Mouse (Mus musculus) CH12.LX (cell line): ENCODE results near the gene Cdh13.

Source experiments
- BHLHE40 ChIP-seq: IDR thresholded peaks from 2 replicates; pipeline ENCODE4 v1.6.1; 2011; ENCODE audit warnings: mild to moderate bottlenecking, low read depth, low read length, improper control_type of control experiment
- CTCF ChIP-seq, 2 experiments: IDR thresholded peaks in 1 of 2; conservative IDR thresholded peaks in 1 of 2; 2 replicates each; pipeline ENCODE4 v1.5.1; 2011 to 2012; ENCODE audit warnings: low read depth in 2 of 2, low read length in 2 of 2, improper control_type of control experiment in 1 of 2, inconsistent platforms in 1 of 2, mild to moderate bottlenecking in 1 of 2, moderate library complexity in 1 of 2
- EP300 ChIP-seq: IDR thresholded peaks from 2 replicates; pipeline ENCODE4 v1.6.1; 2011; ENCODE audit warnings: low read length, improper control_type of control experiment
- POLR2A ChIP-seq: IDR thresholded peaks from 2 replicates; pipeline ENCODE4 v1.6.1; 2011; ENCODE audit warnings: low read depth, mild to moderate bottlenecking, improper control_type of control experiment, low read length
- SIN3A ChIP-seq: IDR thresholded peaks from 2 replicates; pipeline ENCODE4 v1.6.1; 2012; ENCODE audit warnings: low read length, improper control_type of control experiment, inconsistent platforms
- TCF12 ChIP-seq: IDR thresholded peaks from 2 replicates; pipeline ENCODE4 v1.6.1; 2014; ENCODE audit warnings: low read depth, mild to moderate bottlenecking, inconsistent platforms, low read length, improper control_type of control experiment

DNA sequence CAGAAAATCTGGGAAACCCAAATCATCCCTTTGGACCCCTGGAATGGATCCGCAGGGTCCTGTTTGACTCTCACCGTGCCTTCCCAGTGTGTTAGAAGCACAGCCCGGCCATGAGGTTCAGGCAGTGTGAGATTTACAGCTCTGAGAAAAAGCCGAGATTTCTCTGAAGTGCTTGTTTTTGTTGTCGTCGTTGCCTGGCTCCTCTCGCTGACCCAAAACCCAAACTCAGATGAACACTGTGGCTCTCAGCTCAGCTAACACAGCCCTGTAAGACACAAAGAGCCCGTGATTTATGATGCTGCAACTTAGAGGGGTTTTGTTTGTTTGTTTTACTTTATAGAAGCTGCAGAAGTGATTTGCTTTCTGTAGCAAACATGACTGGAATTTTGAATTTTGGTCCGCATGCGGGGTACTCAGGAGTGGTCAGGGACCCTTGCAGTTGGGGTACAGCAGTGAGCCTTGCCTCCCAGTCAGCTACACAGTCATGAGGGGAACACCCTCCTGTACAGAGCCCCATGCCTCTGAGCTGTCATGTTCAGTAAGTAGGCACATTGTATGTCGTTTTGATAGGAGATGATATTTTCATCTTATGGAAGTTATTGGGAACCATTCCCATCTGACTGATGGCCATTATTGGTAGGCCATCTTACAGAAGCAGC, 169.0 kb downstream of the Cdh13 start:
- no peak for TF ChIP-seq BHLHE40
- TF ChIP-seq EP300, result no peak
- no peak for TF ChIP-seq SIN3A
- TF ChIP-seq CTCF (conservative IDR thresholded peaks at IDR 0.05 in 1 of 2, IDR thresholded peaks at IDR 0.05 in 1 of 2; ENCODE audit: low read depth in 2 of 2, low read length in 2 of 2), result no peak
- no peak for TF ChIP-seq POLR2A
- TF ChIP-seq TCF12, result no peak
